Mouse (Mus musculus) embryonic facial prominence, embryonic 15.5 days (tissue): ENCODE measurements at regions not wholly inside any gene's neighbourhood (a gene's known extent, or its start where the extent isn't known, plus 50 kb on each side); places are given as distances from the start of the nearest gene placed in this dataset.

Experiments
- ATAC-seq: fragments of 200-750 bp; cut with Nextera tagmentation; 2 replicates; pipeline ENCODE4 v1.8.0; 2017; ENCODE audit warnings: low read depth, moderate TSS enrichment; ENCODE audit not compliant: insufficient number of reproducible peaks, low FRiP score, low TSS enrichment
- H3K27ac ChIP-seq: fragments of 300-500 bp; sonication (generic); replicated peaks from 2 replicates; pipeline ENCODE4 v1.5.1; 2015; ENCODE audit warnings: mild to moderate bottlenecking, inconsistent platforms
- H3K27me3 ChIP-seq: fragments of 300-500 bp; sonication (generic); 2 replicates; pipeline ENCODE4 v1.6.1; 2015; ENCODE audit warnings: inconsistent platforms
- H3K36me3 ChIP-seq: fragments of 300-500 bp; sonication (generic); 2 replicates; pipeline ENCODE4 v1.6.1; 2015; ENCODE audit warnings: mild to moderate bottlenecking, inconsistent platforms
- H3K4me1 ChIP-seq: fragments of 300-500 bp; sonication (generic); 2 replicates; pipeline ENCODE4 v1.6.1; 2015; ENCODE audit warnings: inconsistent platforms
- H3K4me2 ChIP-seq: fragments of 300-500 bp; sonication (generic); replicated peaks from 2 replicates; pipeline ENCODE4 v1.6.1; 2015; ENCODE audit warnings: mild to moderate bottlenecking, inconsistent platforms
- H3K4me3 ChIP-seq: fragments of 300-500 bp; sonication (generic); replicated peaks from 2 replicates; pipeline ENCODE4 v1.5.1; 2015; ENCODE audit warnings: mild to moderate bottlenecking, inconsistent platforms
- H3K9ac ChIP-seq: fragments of 300-500 bp; sonication (generic); 2 replicates; pipeline ENCODE4 v1.6.1; 2015; ENCODE audit warnings: inconsistent platforms
- H3K9me3 ChIP-seq: fragments of 300-500 bp; sonication (generic); replicated peaks from 2 replicates; pipeline ENCODE4 v1.6.1; 2016; ENCODE audit warnings: inconsistent platforms
- WGBS: fragments of 180-500 bp; shearing (Covaris S2); methylation state at CpG from one replicate; pipeline ENCODE4 v1.1.7; 2015; 5-methylcytosine and 5-hydroxymethylcytosine counted together

DNA sequence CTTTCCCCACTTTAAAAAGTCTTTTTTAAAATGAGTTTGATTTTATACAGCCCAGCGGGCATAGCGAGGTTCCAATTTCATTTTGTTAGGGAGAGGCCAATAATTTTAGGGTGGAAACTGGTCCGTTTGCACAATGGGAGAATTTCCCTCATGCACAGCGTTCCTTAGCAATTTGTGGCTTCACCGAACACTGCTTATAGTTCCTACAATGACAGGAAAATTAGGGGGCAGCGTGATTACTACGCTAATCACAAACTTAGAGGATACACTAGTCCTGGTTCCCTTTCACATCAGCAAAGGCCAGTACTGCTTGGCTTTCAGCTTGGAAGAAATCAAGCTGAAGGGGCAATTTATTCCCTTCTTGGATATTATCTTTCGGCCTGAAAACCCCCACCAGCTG, 745.1 kb upstream of the Gm19410 start:
- ATAC-seq, result peak; percentile 51; the same call in 1 of the 2 replicates

DNA sequence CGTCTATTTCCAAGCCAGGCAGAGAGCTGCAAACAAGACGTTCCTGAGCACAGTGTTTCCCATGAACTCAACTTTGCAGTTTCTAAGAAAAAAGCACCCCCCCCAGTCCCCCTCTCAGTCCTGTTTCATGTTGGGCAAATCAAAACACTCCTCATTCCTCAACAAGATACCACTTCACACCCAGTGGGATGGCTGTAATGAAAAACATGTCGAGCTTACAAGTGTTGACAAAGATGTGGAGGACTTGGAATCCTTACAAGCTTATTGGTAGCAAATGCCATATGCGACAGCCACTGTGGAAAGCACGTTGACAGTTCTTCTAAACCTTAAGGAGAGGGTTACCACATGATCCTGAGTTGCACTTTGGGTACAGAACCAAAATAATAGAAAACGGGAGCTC, 742.9 kb upstream of the Gm19410 start:
- Histone ChIP-seq H3K9me3 (0 out of 2 replicates have a peak, but pooled peaks cover 7% of the 10 kb centered on the region), H3K4me3 (no peak overlapping the region), H3K4me1 (peaks cover 11% of the 10 kb centered on the region; the same call in 1 of the 2 replicates), H3K27me3 (no peaks in the 10 kb centered on the region), H3K9ac (no peak overlapping the region), H3K27ac (no peak overlapping the region), H3K4me2 (no peak overlapping the region), H3K36me3 (no peaks in the 10 kb centered on the region)
- WGBS, result 33% methylated on average over 6 of the region's 6 CpGs
- no peak for ATAC-seq

More for the DNA sequence above, 745.1 kb upstream of the Gm19410 start:
- H3K9me3 ChIP-seq, result 0 out of 2 replicates have a peak, but pooled peaks cover 7% of the 10 kb centered on the region
- H3K4me2 ChIP-seq, result no peak overlapping the region
- WGBS, result 67% methylated on average over 8 of the region's 8 CpGs
- H3K9ac ChIP-seq, result no peak overlapping the region
- H3K4me3 ChIP-seq, result no peak overlapping the region
- H3K36me3 ChIP-seq, result no peaks in the 10 kb centered on the region
- no peaks in the 10 kb centered on the region for H3K27me3 ChIP-seq
- no peak overlapping the region for H3K27ac ChIP-seq
- peaks cover 11% of the 10 kb centered on the region; the same call in 1 of the 2 replicates for H3K4me1 ChIP-seq

DNA sequence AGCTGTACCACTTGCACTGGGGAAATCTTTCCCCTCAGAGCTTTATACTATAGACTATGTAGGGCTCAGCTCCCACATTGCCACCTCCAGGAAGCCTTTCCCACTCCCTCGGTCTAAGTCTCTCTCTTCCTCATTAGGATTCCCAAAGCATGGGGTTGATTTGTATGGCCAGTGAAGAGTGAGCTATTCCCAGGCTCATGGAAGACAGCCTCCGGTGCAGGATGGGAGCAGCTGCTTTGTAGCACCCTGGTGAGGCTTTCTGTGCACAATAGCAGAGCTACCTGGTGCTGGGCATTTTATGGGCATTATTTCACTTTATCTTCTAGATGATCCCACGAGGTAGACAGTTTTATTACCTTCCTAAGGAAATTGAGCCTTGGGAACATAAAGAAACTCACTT, 717.8 kb upstream of the Gm19410 start:
- H3K27ac ChIP-seq, result no peak overlapping the region
- no peaks in the 10 kb centered on the region for H3K36me3 ChIP-seq
- WGBS, result 75% methylated on average over 3 of the region's 3 CpGs

DNA sequence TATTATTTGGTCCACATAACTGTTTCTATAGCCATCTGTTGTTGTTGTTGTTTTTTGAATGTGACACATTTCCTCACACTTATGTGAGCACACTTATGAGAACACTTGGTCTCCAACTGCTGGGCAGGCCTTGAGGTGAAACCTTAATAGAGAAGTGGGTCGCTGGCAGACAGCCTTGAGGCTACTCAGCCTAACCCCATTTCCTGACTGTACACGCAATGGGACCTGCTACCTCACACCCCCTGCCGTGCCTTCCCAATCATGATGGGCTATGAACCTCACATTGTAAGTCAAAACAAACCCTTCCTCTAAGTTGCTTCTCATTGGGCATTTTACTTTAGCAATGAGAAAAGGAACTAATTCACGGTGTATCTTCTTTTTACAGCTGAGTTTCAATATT, 712.1 kb upstream of the Gm19410 start:
- no peak for ATAC-seq
- Histone ChIP-seq H3K4me1 (no peaks in the 10 kb centered on the region), H3K36me3 (no peaks in the 10 kb centered on the region), H3K4me3 (no peak overlapping the region), H3K27me3 (no peaks in the 10 kb centered on the region), H3K9ac (no peak overlapping the region), H3K9me3 (no peaks in the 10 kb centered on the region), H3K4me2 (no peak overlapping the region), H3K27ac (no peak overlapping the region)
- 86% methylated on average over 4 of the region's 4 CpGs for WGBS

More for the DNA sequence above, 717.8 kb upstream of the Gm19410 start:
- no peaks in the 10 kb centered on the region for H3K9me3 ChIP-seq
- H3K27me3 ChIP-seq, result no peaks in the 10 kb centered on the region
- no peaks in the 10 kb centered on the region for H3K4me1 ChIP-seq
- H3K4me3 ChIP-seq, result no peak overlapping the region
- H3K9ac ChIP-seq, result no peak overlapping the region
- H3K4me2 ChIP-seq, result no peak overlapping the region
- ATAC-seq, result no peak

DNA sequence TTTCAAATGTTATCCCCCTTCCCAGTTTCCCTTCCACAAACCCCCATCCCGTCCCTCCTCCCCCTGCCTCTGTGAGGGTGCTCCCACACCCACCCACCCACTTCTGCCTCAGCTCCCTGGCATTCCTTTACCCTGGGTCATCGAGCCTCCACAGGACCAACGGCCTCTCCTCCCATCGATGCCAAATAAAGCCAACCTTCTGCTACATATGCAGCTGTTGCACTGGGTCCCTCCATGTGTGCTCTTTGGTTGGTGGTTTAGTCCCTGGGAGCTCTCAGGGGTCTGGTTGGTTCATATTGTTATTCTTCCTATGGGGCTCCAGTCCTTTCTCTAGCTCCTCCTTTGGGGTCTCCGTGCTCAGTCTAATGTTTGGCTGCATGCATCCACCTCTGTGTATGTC, 704.5 kb upstream of the Gm19410 start:
- H3K27ac ChIP-seq, result no peak overlapping the region
- H3K4me2 ChIP-seq, result no peak overlapping the region
- no peak overlapping the region for H3K9ac ChIP-seq
- 78% methylated on average over 5 of the region's 5 CpGs for WGBS
- H3K27me3 ChIP-seq, result no peaks in the 10 kb centered on the region
- no peaks in the 10 kb centered on the region for H3K4me1 ChIP-seq
- H3K4me3 ChIP-seq, result no peak overlapping the region
- no peaks in the 10 kb centered on the region for H3K9me3 ChIP-seq
- ATAC-seq, result no peak
- no peaks in the 10 kb centered on the region for H3K36me3 ChIP-seq

DNA sequence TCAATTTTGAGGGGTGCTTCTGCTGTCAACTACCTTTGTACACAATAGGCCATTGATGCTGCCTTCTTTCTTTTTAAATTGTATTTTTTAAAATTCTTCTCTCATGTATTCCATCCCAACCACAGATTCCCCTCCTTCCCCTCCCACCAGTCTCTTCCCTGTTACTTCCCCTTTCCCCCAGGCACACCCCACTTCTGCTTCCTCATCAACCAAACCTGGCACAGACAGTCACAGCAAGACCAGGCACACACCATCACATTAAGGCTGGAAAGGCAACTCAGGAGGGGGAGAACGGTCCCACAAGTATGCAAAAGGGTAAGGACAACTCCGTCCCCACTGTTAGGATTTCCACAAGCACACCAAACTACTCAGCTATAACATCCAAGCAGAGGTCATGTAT, 697.4 kb upstream of the Gm19410 start:
- no peak overlapping the region for H3K4me2 ChIP-seq
- no peaks in the 10 kb centered on the region for H3K9me3 ChIP-seq
- no peak overlapping the region for H3K9ac ChIP-seq
- no peaks in the 10 kb centered on the region for H3K4me1 ChIP-seq
- no peak overlapping the region for H3K4me3 ChIP-seq
- H3K36me3 ChIP-seq, result no peaks in the 10 kb centered on the region
- H3K27me3 ChIP-seq, result no peaks in the 10 kb centered on the region
- no peak overlapping the region for H3K27ac ChIP-seq
- WGBS, result 92% methylated on average over 2 of the region's 2 CpGs
- ATAC-seq, result no peak

DNA sequence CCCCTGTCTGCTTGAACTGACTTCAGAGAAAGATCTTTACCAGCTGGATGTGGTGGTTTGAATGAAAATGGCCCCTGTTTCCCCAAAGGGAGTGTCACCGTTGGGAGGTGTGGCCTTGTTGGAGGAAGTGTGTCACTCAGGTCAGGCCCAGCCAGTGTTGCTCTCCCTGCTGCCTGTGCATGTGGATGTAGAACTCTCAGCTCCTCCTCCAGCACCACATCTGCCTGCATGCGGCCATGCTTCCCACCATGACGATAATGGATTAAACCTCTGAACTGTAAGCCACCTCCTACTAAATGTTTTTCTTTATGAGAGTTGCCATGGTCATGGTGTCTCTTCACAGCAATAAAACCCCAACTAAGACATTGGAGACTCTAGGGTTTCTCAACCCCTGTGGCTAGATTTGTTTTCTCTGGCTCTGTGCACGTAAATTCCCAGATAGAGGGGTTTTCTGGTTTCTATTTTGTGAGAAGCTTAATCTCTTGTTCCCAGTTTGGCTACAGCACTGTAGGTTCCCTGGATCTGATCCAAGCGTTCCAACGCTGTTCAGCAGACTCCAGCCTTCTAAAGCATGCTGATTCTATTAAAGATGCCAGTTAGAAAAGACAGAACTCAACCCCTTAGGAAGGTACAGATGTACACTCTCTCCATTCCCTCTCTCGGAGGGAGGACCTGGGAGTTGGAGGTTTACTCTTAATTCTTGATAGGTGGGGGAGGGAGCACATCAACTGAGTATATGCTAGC, 695.2 kb upstream of the Gm19410 start:
- H3K27me3 ChIP-seq, result no peaks in the 10 kb centered on the region
- H3K36me3 ChIP-seq, result no peaks in the 10 kb centered on the region
- no peaks in the 10 kb centered on the region for H3K4me1 ChIP-seq
- no peak overlapping the region for H3K4me2 ChIP-seq
- no peak overlapping the region for H3K4me3 ChIP-seq
- 0 out of 2 replicates have a peak, but pooled peaks have one; percentile 39 for ATAC-seq
- no peak overlapping the region for H3K27ac ChIP-seq
- no peak overlapping the region for H3K9ac ChIP-seq
- H3K9me3 ChIP-seq, result no peaks in the 10 kb centered on the region
- WGBS, result 39% methylated on average over 7 of the region's 7 CpGs

DNA sequence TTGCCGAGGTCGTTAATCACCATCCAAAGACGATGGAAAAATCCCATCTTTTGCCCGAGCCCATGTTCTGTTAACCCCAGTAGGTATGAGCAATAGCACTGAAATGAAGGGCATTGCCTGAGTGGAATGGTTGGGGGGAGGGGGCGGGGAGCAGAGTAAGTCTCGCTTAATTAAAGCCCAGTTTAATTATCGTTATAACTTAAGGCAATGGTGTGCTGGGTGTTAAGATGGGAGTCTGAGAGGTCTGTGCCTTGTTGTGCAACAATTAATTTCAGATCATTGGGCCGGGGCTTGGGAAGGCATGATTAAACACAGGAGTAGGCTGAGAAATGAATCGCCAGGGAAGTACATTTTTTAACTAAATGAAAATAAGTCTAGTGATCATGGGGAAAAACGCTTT, 689.6 kb upstream of the Gm19410 start:
- 86% methylated on average over 10 of the region's 10 CpGs for WGBS
- no peak overlapping the region for H3K9ac ChIP-seq

DNA sequence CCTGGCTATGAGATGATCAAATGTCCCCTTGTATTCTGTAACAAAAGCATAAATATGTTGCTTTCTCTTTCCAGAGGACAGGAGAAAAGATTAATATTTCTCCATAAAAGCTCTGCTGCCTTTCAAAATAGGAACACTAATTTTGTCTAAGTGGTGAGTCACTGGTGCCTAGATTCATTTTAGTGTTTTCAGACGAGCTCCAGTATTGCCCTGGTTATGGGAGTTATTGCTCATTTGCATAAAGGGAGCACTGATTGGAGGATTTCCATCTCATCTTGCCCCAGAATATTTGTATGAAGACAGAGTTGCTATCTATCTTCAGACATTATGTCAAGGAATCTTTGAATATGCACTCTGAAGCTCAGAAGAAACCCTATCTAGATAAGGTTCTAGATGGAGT, 682.4 kb upstream of the Gm19410 start:
- no peak overlapping the region for H3K27ac ChIP-seq
- no peaks in the 10 kb centered on the region for H3K4me1 ChIP-seq
- H3K27me3 ChIP-seq, result no peaks in the 10 kb centered on the region
- no peak overlapping the region for H3K4me2 ChIP-seq
- no peak for ATAC-seq
- H3K9me3 ChIP-seq, result no peaks in the 10 kb centered on the region
- H3K4me3 ChIP-seq, result no peak overlapping the region
- H3K9ac ChIP-seq, result no peak overlapping the region
- no peaks in the 10 kb centered on the region for H3K36me3 ChIP-seq
- WGBS, result 40% methylated on average over 1 of the region's 1 CpGs

More for the DNA sequence above, 689.6 kb upstream of the Gm19410 start:
- H3K4me3 ChIP-seq, result no peak overlapping the region
- no peaks in the 10 kb centered on the region for H3K27me3 ChIP-seq
- ATAC-seq, result no peak
- H3K27ac ChIP-seq, result no peak overlapping the region
- H3K4me1 ChIP-seq, result no peaks in the 10 kb centered on the region
- no peaks in the 10 kb centered on the region for H3K36me3 ChIP-seq
- no peaks in the 10 kb centered on the region for H3K9me3 ChIP-seq
- H3K4me2 ChIP-seq, result no peak overlapping the region

DNA sequence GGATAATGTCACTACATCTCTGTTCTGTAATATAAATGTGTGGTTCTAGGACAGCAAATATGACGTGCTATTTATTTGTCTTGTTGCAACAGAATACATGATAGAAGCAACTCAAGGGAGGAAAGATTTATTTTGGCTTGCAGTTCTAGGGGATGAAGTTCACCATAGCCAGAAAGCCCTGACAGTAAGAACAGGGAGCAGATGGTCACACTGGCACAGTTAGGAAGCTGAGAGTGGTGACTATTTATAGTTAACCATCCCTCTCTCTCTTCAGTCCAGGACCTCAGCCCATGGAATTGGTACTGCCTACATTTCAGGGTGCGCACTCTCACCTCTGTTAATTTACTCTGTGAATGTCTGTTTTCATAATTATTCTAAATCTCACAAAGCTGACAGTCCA, 678.5 kb upstream of the Gm19410 start:
- 91% methylated on average over 2 of the region's 2 CpGs for WGBS
- H3K27me3 ChIP-seq, result no peaks in the 10 kb centered on the region

DNA sequence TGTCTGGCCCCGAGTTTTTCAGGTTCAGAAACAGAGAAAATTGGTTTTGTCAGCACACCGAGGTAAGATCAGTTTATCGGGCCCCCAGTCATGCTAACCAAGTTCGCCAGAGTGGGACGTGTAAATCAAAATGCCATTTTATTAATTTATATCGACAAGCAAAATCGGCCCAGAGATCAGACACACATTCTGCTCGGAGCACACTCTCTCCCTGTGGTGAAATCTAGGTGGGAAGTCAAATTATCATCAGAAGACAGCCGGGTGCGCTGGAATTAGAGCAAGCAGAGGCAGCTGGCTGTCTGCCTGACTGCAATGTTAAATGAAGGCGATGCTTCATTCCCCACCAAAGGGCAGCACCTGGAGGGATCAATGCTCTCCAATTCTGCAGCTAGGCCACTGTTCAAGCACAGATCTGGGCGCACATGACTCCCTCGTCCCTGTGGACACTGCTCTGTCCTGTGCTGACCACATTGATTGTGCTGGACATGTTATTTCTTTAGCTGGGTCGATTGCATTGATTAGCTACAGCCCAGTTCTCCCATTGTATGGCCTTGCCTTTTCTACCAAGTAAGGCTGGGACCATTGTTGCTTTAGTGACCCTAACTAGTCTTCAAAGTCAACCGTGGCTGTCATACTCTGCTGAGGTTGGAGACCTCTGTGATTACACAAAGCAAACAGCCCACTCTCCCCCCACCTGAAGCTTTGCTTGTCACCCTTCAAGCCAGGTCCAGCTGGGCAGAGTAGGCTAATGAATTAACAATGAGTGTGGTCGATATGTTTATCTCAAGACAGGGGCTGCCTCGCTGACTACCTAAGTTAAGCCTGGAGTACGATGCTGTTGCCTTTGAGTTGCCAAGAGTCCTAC, 677.0 kb upstream of the Gm19410 start:
- Histone ChIP-seq H3K36me3 (no peaks in the 10 kb centered on the region), H3K27me3 (no peaks in the 10 kb centered on the region), H3K9ac (no peak overlapping the region), H3K4me1 (no peaks in the 10 kb centered on the region), H3K9me3 (no peaks in the 10 kb centered on the region), H3K4me2 (no peak overlapping the region), H3K4me3 (no peak overlapping the region), H3K27ac (no peak overlapping the region)
- WGBS, result 71% methylated on average over 18 of the region's 18 CpGs
- no peak for ATAC-seq

More for the DNA sequence above, 678.5 kb upstream of the Gm19410 start:
- H3K4me2 ChIP-seq, result no peak overlapping the region
- H3K9me3 ChIP-seq, result no peaks in the 10 kb centered on the region
- H3K36me3 ChIP-seq, result no peaks in the 10 kb centered on the region
- no peak for ATAC-seq
- H3K27ac ChIP-seq, result no peak overlapping the region
- no peak overlapping the region for H3K4me3 ChIP-seq
- no peak overlapping the region for H3K9ac ChIP-seq
- H3K4me1 ChIP-seq, result no peaks in the 10 kb centered on the region
